Mouse (Mus musculus) right cerebral cortex, postnatal 14 days (tissue): Measurements from ENCODE around the gene Il1rl2.

Experiments used
- DNase-seq: peaks from one replicate; pipeline ENCODE4 v3.0.0; 2022

The Il1rl2 gene

DNA sequence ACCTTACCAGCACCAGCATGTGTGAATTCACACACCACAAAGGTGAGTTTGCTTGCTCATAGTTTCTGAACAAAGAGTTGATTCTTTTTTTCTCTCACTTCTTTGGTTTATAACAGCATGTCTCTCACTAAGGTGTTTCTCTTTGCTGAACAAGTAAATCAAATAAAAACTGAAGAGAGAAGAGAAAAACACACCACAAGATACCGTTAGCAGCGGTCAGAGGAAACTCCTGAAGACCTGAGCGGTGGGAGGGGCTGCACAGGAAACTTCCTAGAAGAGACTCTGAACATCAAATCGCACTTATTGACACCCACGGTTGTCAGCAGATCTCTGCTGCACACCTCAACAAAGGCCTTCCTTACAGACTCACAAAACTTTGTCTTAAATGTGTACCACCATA lies 58.4 kb downstream of the Il1rl2 start:
- DNase-seq, result no peak

DNA sequence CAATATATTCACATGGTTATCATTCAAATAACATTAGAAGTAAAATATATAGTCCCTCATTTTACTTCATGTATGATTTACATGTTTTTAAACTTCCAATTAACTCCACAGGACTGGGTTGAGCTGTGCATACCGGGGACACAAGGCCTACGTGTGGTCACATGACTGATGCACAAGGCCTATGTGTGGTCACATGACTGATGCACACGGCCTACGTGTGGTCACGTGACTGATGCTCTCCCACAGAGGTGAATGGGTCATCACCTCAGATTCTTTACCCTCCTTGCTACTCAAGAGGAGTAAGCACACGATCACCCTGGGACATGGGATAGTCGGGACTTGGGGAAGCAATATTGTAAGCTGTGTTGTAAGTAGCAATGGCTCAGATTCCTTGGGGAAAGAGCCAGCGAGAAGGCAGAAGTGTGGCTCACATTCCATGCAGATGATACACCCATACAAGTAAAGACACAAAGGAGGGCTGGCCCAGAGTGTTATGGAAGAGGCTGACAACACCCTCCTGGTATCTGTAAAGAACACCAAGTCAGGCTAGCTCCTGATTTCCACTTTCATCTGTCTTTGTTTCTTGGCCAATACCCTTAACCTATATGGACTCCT lies 60.6 kb downstream of the Il1rl2 start:
- no peak for DNase-seq

DNA sequence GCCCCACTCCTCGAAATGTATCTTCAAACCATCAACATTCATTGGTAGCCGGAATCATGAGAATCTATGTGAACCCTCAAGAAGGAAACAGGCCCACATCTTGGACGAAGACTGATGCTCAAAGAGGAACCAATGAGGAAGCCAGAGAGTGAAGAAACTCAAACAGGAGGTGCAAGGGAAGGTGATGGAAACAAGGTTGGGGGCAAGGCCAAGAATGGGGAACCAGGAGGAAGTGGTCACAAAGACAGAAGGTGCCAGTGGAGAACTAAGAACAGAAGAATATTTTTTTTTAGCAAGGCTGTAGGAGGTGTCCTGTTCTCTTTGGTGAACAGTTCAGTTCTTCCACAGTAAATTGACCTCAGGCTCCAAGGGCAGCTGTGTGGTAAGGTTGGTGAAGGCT lies 67.0 kb downstream of the Il1rl2 start:
- no peak for DNase-seq

DNA sequence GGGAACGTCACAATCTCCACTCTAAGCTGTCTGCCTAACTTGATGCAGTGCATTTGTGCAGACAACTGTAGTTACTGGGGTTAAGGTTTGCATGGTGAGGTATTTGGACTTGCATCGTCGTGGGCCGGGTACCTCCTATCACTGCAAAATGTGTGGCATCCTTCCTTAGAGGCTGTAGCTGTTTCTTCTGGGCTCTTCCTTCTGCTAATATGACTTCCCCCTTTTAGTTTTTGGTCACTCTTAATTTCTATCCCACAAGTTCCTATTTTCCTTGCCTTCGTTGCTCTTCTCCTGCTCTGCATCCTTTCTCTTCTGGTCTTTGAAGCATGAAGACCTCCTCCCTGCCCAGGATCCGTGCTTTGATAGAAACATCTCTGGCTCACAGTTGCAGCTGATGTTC lies 68.1 kb downstream of the Il1rl2 start:
- DNase-seq, result no peak

DNA sequence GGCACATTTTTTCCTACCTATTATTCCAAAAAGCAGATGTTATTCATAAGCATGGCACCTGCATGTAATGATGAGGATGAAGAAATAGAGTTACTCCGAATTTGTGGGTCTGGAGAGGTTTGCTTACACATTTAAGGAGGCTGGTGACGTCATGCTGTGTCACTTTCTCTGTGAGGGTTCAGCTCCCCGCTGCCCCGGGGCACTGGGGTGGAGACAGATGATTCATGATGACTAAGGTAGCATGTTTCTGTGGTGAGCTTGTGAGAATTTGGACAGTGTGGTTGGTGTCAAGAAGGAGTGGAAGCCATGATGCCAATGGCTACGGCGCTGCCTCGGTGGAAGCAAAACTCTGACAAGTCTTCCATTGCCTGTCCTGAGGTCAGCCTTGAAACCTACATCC lies 68.8 kb downstream of the Il1rl2 start:
- DNase-seq, result no peak

DNA sequence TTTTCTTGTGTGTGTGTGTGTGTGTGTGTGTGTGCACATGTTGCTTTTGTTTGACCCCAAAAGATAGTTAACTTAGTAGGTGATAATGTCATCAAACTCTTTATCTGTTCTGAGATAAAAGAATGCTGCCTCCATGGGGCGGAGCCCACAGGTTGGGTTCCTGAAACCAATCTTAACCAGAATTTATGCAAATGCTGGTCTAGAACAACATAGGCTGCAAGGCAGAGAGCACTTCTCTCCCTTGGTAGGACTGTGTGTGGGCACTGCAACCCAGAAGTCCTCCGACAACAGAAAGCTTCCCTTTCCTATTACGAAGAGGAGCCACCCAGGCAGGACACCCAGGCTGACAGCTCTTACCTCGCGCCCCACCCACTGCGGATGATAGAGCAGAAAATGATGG lies 75.2 kb downstream of the Il1rl2 start:
- DNase-seq, result no peak

DNA sequence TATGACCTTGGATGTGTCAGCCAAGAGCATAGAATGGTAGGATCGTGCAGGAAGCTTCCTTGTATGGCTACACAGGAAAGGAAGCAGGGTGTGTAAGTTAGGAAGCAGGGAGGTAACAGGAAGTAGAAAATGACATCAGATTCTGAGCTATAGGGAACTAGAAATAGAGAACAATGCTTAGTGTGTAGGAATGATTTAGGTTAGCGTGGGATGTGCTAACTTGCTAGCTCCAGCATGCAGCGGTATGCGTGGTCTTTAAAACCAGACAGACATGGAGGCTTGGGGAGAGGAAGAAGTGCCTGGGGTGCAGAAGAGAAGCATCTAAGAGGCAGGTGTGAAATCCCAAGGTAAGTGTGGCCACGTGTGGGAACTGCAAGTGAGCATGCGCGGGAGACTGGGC lies 80.3 kb downstream of the Il1rl2 start:
- no peak for DNase-seq

DNA sequence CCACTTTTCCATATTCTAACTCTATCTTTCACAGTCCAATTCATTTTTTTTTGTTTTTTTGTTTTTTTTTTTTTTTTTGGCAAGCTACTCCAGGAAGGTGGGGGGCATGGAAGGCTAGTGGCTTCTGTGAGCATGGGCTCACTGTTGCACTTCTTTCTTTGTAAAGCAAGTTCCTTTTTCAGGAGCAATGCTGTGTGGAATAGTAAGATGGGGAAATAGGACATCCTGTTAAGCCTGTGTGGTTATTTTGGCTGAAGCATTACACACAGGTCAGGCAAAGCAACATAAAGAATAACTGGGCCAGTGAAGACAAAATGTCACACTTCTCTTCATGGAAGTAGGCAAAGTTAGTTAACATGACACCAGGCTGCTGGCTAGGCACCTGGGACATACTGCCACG lies 85.5 kb downstream of the Il1rl2 start:
- no peak for DNase-seq

DNA sequence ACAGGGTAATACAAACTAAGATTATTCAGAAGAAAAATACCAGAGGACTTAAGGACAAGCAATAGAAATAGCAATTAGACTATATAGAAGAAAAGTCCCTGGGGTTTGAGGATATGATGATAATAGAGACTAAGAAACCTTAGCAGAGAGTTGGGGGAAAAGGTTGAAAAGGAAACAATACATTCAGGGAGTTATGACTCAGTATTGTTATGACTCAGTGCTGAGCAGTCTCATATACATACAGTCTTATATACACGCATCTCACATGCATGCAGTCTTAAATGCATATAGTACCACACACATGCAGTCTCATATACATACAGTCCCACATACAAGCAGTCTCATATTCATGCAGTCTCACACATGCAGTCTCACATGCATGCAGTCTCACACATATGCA lies 88.6 kb downstream of the Il1rl2 start:
- no peak for DNase-seq

DNA sequence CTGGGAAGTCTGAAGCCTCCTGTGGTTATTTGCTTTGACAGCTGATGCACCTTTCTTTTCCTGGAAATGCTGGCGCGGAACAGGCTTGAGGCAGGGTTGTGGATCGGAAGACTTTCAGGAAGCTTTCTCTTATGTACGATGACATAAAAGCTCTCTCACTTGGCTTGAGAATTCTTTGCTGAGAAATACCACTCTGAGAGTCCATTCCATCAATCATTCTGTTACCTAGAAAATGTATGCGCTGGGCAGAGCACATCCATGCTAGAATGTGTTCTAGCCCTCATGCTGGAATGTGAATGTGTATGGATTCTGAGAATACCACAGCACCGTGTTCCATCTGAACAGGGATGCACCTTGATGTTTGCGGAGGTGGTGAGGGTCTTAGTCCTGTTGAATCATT lies 89.9 kb downstream of the Il1rl2 start:
- DNase-seq, result no peak

DNA sequence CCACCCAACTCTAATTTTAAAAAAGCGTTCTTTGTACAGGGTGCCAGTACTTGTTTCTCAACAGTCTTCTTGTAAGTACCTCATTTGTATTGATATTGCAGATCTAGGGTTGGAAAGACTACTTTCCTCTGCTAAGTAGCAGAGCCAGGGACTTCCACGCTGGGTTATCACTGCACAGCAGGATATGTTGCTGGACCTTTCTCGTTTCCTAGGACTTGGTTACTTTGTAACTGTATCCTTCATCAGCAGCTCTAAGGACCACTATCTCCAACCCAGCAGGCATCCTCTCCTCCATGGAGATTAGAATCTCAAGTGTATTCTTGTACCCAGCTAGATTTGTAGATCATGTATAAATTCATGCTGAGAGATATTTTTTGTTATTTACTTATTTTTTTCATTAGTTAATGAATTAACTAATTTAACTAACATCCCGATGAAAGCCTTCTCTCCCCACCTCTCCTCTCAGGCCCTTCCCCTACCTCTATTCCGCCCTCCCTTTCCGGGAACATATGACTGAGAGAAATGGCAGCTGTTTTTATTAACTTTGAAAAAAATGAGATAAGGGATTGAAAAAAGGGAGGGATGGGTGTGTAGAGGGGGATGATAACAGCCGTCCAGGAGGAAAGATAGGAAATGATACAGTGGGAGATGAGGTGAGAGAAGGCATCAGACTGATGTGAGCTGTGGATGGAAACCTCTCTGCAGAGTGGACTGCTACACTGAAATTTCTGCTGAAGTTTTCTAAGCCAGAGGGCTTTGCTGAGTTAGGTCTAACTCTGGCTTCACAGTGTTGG lies 90.7 kb downstream of the Il1rl2 start:
- DNase-seq, result no peak

DNA sequence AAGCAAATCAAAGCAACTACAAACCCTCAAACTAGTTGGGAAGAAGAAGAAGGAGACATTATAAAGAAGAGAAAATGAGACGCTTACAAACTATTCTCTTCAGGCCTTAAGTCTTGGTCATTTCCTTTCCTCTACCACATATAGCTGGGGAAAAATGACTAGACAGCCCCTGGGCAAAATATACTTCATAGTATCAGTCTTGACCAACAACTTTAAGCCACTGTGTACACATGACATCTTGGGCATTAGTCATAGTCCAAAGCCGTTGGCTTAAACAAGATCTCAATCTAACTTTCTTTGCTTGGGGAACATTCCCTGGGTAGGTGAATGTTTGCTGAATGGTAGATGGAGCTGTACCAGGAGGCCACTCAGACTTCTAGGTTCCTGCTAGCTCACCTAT lies 92.6 kb downstream of the Il1rl2 start:
- no peak for DNase-seq
